Mouse (Mus musculus): ENCODE measurements around the gene Myo10.

GRCm38 (mm10) chr15:25778937-25779336 is 156.6 kb downstream of the Myo10 start:
- TF ChIP-seq EP300 (IDR thresholded peaks at IDR 0.05; ENCODE audit: low read depth): no peak
- no peak for TF ChIP-seq CTCF (IDR thresholded peaks at IDR 0.05; ENCODE audit: low read depth)
